Mouse (Mus musculus) granulocyte monocyte progenitor cell, adult 5-6 weeks (primary cell): ENCODE measurements around the gene Borcs8. TPM values are rescaled to one million over a fixed set of nuclear protein-coding genes. Genes with fewer than 3 reads are reported as not detected.
A peak's percentile ranks its signal among the peaks of the same experiment; 100 is the strongest.

Source experiments
- ATAC-seq: replicated peaks from 2 replicates; pipeline ENCODE4 v1.8.0; 2016; ENCODE audit warnings: mild to moderate bottlenecking, moderate TSS enrichment, inconsistent platforms; ENCODE audit not compliant: poor library complexity, severe bottlenecking
- total RNA-seq, 2 experiments: library from RNA; stranded (forward) in 1 of 2; stranded (reverse) in 1 of 2; fragments of 200-712, 200-1000 nt in 1 of 2; fragments of >200 nt in 1 of 2; fragmentation: Nextera tagmentation in 1 of 2; gene quantifications; 2 replicates each; pipeline ENCODE4 v1.2.3; 2014 to 2017

Borcs8 gene
- total RNA-seq (2014; fragmentation: Nextera tagmentation) (26.6 and 53.7 TPM in 2 replicates), total RNA-seq (2017) (34.3 and 40.0 TPM in 2 replicates)

DNA sequence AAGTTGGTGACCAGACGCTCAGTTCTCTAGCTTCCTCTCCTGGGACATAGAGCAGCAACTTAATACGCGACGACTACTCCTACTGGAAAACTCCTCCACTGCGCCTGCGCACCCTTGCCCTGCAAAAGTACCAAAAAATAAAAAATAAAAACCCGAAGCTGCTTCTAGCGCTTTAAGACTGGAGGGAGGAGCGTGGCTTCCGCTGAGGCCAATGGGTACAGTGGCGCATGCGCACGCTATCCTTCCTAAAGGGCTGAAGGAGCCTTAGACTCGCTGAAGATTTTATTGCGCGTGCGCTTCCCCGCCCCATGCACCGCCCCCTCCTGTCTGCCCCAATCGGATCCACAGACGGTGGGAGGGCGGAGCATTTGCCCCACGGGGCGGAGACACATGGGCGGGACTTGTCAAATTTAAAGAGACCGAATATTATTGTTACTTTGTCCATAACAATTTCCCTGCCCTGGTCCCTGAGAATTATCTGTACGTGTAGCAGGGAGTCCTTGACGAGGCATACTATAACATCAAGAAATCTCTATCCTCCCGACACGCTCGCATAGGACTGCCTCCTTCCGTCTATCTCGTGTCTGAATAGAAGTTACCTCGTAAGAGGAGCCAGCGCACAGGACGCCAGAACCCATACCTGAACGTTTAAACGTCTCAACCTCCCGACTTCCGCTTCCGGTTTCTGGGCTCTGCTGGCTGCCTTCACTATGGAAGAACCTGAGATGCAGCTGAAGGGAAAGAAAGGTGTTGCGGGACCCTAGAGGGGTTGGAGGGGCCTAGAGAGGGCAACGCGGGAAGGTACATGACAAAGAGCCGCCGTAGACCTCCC is at the start of gene Borcs8, which contains the start of the genes Rfxank and Mef2b:
TSS of gene Borcs8 (plus strand) at position 474 of the 832 bp plus-strand sequence.
TSS of gene Rfxank (minus strand) at position 129 of the 832 bp plus-strand sequence.
TSS of gene Mef2b (plus strand) at position 686 of the 832 bp plus-strand sequence.
- ATAC-seq: peak; percentile 95

DNA sequence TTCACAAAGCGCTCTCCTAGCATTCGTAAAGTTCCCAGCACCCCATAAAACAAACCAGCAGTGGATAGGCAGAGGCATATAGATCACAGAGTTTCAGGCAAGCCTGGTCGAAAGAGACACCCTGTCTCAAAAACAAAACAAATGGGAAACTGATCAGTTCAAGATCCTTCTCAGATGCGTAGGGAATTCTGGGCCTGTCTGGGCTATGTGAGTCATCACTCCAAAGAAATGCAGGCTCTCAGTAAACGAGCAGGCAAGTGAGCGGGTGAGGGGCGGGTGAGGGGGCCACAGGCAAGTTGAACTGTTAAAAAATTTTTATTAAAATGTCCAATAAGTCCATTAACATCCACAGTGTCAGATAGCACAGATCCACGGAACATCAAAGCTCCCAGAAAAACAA is 46.5 kb upstream of the Borcs8 start:
- ATAC-seq: no peak

DNA sequence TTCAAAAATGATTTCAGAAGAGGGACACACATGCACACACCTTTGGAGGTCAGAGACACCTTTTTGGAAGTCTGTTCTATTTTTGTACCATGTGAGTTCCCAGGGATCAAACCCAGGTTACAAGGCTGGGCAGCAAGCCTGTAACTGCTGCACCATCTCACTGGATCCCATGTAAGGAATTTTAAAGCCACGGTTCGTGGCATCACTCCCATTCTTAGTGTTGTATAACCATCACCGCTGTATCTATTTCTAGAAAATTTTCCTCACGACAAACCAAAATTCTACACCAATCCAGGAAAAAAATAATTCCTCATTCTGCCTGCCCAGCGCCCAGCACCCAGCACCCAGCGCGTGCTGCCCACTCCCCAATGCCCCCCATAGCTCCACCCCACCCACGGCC is 40.0 kb upstream of the Borcs8 start:
- no peak for ATAC-seq

DNA sequence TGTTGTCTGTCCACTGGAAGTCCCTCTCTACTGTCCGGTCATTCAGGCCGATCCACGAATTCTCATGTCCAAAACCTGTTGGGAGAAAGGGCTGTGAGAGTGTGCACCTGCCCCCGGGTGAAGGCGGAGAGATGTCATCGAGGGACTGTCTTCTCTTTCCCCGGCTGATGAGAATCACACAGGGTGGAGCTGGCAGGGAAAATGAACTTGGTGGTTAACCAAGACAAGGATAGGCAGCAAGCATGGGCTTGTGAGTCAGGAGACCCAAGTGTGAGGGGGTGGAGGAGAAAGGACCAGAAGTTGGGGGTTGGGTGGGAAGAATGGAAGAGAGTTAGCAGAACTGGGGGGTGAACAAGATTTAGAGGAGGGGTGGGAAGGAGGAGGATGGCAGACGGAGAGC is 39.1 kb upstream of the Borcs8 start:
- no peak for ATAC-seq

DNA sequence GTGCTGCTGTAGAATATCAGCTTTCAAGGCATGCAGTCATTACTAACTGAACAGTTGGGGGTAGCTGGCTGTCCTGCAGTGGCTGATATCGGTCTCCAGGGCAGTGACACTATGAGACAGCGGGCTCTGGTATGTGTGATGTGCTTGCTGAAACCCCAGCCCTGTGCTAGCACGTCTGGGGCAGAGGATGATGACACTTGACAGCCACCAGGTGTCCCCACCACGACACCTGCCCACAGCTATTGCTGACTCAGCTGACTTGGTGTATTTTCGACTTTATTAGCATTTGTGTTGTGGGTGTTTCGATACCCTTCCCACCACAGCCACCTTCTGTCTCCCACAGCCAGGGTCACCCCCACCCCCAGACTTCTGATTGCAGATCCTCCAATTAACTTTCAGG is 34.8 kb upstream of the Borcs8 start:
- peak; percentile 78 for ATAC-seq

DNA sequence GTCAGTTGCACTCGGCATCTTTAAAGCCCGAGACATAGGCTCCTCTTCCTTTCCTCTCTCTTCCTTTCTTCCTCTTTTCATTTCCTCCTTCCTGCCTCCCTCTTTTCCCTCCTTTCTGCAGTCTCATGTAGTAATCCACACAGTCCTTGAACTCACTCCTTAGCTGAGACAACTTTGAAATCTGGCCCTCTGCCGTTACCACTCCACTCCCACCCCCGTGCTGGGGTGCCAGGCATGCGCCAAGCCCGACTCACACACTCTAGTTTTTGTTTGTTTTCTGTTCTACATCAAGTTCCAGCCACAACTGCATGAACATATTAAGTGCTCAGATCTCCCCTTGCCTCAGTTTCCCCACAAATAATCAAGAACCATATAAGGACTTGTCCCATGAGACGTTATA is 34.4 kb upstream of the Borcs8 start:
- ATAC-seq: no peak

DNA sequence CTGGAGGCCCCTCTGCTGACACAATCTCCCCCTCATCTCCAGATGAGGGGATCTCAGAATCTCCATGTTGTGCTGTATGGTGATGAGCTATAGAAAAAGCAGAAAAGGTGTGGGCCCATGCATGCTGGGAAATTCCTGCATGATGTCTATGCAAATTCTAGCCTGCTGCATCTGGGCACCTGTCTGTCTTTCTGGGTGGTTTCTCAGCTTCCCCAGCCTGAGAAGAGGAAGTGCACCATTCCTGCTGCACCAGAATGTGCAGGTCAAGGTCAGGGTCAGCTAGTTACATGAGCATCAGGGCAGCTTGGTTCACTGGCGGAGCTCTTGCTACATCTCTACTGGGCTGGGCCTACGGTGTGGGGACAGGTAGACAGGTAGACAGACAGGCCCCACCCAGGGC is 28.8 kb upstream of the Borcs8 start:
- no peak for ATAC-seq

DNA sequence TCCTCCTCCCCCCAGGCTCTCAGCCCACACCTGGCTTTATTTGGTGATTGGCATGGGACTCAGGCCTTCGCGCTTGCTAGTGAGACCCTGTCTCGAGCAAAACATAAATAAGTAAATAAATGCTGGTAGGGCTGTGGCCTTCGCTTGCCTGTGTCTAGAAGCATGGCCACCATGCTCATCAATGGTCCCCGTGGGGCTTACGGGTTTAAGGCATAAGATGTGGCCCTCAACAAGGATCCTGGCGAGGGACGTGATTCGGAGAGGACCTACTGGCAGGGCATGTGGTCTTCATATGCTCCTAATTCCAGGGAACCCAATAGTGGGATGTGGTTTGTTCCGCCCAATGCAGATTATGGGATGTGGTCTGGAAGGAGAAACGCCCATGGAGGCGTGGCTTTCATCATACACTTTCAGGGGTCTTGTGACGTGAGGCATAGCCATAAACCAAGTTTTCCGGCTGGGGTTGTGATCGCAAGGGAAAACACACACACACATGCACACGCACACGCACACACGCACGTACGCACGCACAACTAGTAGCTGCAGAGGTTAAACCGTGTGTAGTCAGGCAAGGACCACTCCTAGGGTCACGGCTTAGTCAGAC is 28.0 kb upstream of the Borcs8 start:
- ATAC-seq: no peak

DNA sequence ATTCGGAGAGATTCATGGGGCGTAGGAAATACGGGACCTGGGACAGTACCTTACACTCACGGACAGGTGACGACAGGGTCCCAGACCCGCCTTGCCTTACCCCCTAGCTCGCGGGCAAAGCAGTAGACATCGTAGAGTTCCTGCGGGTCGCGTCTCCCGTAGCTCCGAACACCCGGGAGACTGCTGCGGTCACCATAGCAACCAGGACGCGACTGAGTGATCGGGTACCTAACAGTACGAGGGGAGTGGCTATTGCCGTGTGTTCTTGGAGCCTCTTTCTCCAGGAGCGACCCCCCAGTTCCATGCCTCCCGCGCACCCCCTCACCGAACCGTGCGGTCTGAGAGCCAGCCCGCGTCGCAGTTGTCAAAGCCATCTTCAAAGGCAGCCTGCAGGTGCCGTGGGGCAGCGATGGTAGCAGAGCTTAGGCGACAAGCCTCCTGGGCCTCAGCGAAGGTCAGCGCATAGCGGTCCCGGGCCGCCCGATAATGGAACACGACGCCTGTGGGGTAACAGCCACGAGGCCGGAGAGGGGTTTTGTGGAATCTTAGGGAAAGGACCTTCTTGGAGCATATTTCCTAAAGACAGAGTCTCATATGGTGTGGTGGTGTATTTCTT is 26.8 kb upstream of the Borcs8 start:
- ATAC-seq: no peak

DNA sequence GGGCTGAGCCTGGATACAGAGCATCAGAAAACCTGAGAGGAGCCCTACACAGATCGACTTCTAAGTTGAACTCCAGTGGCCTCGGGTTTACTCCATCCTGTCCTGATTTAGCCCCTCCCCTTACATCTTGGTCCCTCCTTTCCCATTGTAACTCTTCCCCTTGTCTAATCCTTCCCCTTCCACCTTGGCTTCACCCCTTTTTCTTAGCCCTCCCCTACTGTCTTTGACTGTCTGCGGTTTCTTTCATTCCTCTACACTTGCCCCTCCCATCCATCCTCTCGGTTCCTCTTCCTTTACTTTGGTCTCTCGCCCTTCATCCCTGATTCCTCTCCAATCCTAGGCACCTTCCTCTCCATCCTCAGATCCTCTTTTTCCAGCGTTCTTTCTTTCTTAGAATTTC is 24.8 kb upstream of the Borcs8 start:
- ATAC-seq: peak; percentile 75

DNA sequence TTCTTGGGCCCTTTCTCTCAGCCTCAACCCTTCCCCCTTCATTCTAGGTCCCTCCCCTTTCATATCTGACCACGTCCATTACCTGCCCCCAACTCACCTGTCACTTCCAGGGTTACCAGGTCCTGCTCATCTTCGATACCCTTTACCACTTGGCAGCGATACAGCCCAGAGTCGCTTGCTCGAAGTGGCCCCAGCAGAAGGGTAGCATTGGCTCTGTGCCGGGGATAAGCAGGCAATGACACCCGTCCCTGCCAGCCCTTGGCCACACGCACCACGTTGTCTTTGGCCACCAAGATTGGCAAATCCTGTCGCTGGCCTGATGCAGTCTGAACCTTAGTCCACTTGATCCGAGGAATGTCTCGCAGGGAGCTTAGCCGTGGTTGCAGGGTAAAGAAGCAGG is 24.4 kb upstream of the Borcs8 start:
- no peak for ATAC-seq

DNA sequence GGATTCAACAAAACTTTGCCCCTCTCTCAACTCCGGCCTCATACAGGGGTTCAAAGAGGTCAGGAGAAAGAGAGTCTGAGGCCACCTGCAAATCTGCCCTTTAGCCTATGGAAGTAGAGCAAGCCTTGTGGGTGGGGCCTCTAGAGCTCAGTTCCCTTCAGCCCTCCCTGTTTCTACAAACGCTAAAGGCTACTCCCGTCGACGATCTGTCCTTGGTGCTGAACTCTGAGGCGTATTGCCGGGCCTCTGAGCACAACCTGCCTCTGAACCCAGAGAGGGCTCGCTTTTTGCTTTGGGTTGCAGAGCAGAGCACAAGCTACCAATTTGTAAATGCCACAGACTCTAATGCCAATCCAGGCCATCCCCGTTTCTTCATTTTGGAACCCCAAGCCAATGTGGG is 21.7 kb upstream of the Borcs8 start:
- peak; percentile 66 for ATAC-seq

DNA sequence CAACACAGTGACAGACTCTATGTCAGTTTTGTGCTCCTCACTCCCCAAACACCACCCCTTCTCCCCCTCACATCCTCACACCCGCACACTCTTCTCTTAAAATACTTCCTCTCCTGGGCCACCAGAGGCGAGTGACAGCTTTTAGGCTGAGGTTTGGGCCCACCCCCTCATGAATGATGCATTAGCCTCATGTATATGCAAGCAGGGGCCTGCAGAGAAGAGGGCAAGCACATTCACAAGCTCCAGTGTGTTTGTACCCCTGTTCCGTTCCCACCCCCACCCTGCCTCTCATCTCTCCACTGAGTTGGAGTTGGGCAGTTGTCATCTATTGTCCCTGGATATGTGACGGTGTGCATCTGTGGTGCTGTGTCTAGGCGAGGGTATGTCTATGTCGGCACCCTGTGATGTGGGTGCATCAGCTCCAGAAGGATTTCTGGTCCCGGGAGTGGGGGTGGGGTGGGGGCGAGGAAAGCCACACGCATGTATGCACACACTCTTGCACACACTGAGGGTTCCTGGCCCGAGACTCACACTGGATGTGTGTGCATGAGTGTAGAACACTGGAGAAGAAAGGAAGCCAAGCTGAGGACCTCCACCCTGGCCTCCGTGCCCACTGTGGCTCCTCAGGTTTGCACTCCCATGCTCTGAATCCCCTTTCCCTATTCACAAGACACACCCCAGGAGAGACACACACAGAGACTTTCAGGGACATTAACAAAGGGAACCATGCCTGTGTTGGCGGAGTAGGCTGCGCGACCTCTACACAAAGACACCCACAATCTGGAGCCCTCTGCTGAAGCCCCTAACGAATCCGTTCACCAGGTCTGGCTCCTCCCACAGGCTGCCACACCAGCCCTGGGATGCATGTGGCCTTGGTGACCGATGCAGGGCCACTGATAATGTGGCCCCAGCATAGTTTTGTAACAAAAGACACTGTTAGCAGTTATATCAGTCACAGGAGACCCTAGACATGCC is 20.3 kb upstream of the Borcs8 start:
- ATAC-seq: no peak

DNA sequence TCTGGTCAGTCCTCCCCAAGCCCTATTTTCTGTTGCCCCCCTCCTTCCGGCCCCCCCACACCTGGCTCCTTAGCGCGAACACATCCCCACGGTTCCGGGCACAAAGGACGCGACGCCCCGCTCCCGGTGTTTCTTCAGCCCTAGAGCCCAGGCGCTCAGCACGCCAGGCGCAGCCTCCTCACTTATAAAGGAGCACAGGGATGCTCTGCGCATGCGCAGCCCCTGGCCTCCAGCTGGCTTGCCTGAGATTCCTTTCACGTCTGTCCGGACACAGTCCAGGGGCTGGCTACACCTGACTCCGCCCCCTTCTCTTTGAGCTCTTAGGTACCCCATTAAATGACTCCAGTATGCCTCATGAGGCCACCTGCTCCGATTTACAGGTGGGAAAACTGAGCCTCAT is 18.6 kb upstream of the Borcs8 start, which contains the start of gene Ncan:
TSS of gene Ncan (minus strand) at position 207 of the 400 bp plus-strand sequence.
- ATAC-seq: no peak; the same call in 1 of the 2 replicates

DNA sequence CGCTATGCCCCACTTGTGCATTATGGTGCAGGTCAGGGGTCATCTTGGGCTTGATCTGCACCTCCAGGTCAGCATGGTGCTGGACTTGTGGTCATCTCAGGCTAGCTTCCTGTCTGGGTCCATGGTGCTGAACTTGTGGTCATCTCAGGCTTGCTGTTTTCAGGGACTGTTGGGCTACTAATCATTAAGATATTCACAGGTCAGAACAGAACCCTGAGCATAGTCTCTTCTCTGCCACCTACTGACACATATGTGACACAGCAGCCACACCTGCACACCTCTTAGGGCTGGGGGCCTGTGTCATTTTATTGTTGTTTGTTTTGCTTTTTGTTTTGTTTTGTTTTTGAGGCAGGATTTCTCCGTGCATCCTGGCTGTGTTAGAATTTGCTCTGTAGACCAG is 16.4 kb upstream of the Borcs8 start:
- 0 out of 2 replicates have a peak, but pooled peaks have one; percentile 41 for ATAC-seq

DNA sequence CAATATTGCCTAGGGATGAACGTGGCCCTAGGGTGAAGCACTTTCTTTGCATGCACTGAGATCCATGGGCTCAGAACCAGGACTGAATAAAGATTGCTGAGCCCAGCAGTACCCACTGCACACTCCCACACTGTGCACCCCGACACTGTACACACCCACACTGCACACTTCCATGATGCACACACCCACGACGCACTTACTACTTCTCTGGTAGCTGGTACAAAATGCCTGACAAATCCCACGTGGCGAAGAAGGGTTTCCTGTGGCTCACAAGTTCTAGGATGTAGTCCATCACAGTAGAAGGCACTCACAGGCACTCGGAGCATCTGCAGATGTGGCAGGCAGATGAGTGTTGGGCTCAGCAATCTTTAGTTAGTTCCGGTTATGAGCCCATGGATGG is 14.3 kb upstream of the Borcs8 start:
- no peak for ATAC-seq

DNA sequence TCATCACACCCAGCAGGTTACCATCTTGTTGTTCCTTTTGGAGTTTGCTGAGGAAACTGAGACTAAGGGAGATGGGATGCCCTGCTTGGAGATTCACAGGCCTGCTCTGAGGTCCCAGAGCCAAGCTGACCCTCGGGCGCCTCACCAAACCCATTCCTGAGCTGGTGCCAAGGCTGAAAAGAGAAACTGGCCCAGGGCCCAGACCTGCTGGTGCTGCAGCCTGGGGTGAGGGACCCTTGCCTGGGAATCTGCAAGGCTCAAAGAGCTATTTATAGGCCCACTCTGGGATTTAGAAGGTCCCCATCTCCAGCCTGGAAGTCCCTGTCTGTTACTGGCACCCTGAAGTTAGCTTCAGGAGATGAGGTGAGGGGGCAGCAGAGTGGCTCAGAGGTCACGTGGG is 10.9 kb upstream of the Borcs8 start:
- no peak for ATAC-seq

DNA sequence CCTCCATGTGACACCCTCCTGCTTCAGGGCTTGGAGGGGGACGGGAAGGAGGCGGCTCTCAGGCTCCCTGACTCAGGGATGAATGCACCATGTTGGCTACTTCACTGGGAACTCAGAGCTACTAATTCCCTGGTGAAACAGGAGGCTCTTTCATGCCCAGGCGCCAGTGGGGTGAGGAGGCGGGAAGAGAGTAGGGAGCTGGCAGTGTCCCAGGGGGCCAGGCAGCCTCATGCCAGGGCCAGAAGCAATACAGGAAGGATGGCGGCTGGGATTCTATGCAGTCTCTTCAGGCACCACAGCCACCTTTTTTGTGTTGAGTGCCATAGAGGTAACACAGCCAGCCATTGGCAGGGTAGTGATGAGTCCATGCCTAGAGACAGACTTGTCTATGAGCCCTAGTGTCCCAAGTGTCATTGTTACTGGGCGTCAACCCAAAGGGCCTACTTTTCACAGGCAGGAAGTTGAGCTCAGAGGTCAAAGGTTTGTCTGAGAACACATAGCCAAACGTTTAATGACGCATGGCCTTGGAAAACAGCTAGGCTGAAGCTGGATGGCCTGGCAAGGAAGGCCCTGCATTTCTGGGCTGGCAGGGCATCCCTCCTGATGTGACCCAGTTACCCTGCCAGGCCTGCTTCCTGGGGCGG is 9.9 kb upstream of the Borcs8 start:
- ATAC-seq: no peak

DNA sequence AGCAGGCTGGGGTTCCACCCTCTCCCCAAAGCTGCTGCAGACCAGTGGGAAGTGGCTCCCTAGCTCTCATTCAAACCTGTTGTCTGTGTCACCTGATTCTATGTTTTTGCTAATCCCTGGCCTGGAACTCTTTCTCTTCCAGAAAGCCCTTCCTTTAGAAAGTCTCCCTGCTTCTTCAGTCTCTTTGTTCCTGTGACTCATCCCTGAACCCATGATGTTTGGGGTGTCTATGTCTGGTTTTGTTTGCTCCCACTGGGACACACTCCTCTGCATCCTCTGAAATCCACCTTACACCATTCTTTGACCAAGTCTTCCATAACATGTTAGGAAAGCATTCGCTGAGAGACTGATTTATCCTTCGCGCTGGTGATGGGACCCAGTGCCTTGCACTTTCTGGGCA is 9.2 kb upstream of the Borcs8 start:
- ATAC-seq: no peak
